Mouse (Mus musculus) limb, embryonic 15.5 days (tissue): ENCODE results near the gene Tmprss4. TPM values are rescaled to one million over a fixed set of nuclear protein-coding genes. Genes with fewer than 3 reads are reported as not detected.

ENCODE experiments used
- ATAC-seq: fragments of 200-750 bp; cut with Nextera tagmentation; 2 replicates; pipeline ENCODE4 v1.8.0; 2017; ENCODE audit warnings: low read depth, moderate TSS enrichment; ENCODE audit not compliant: insufficient number of reproducible peaks, low FRiP score, low TSS enrichment
- H3K27ac ChIP-seq: fragments of 300-500 bp; sonication (generic); 2 replicates; pipeline ENCODE4 v1.5.1; 2015; ENCODE audit warnings: moderate library complexity, mild to moderate bottlenecking, inconsistent platforms
- H3K27me3 ChIP-seq: fragments of 300-500 bp; sonication (generic); 2 replicates; pipeline ENCODE4 v1.6.1; 2015; ENCODE audit warnings: inconsistent platforms
- H3K36me3 ChIP-seq: fragments of 300-500 bp; sonication (generic); 2 replicates; pipeline ENCODE4 v1.6.1; 2015; ENCODE audit warnings: inconsistent platforms
- H3K4me1 ChIP-seq: fragments of 300-500 bp; sonication (generic); 2 replicates; pipeline ENCODE4 v1.6.1; 2015; ENCODE audit warnings: inconsistent platforms
- H3K4me2 ChIP-seq: fragments of 300-500 bp; sonication (generic); 2 replicates; pipeline ENCODE4 v1.6.1; 2015; ENCODE audit warnings: mild to moderate bottlenecking, inconsistent platforms
- H3K4me3 ChIP-seq: fragments of 300-500 bp; sonication (generic); 2 replicates; pipeline ENCODE4 v1.5.1; 2015; ENCODE audit warnings: mild to moderate bottlenecking, inconsistent platforms
- H3K9ac ChIP-seq: fragments of 300-500 bp; sonication (generic); 2 replicates; pipeline ENCODE4 v1.6.1; 2015; ENCODE audit warnings: inconsistent platforms
- H3K9me3 ChIP-seq: fragments of 300-500 bp; sonication (generic); 2 replicates; pipeline ENCODE4 v1.6.1; 2016; ENCODE audit warnings: inconsistent platforms
- WGBS: fragments of 180-500 bp; shearing (Covaris S2); methylation state at CpG from one replicate; pipeline ENCODE4 v1.1.7; 2015; 5-methylcytosine and 5-hydroxymethylcytosine counted together
- polyA plus RNA-seq: library from polyadenylated mRNA; unstranded; fragments of >200 nt; fragmentation: Nextera tagmentation; extraction: Ambion mirVana; gene quantifications from 2 replicates; pipeline ENCODE4 v1.2.1, GENCODE M21; 2015

Gene Tmprss4
- polyA plus RNA-seq, 1 experiment from 2014 or later = 23.2 TPM

GRCm38 (mm10) chr9:45150933-45151332 is 53.0 kb downstream of the Tmprss4 start:
- no peak for ATAC-seq
- WGBS = 43% methylated on average over 1 of the region's 1 CpGs
- no peak overlapping the region for H3K27ac ChIP-seq
- no peak overlapping the region for H3K9ac ChIP-seq
- H3K36me3 ChIP-seq = no peaks in the 10 kb centered on the region
- H3K4me2 ChIP-seq = no peak overlapping the region
- H3K4me3 ChIP-seq = no peak overlapping the region
- H3K27me3 ChIP-seq = peaks cover 21% of the 10 kb centered on the region
- H3K9me3 ChIP-seq = no peaks in the 10 kb centered on the region
- peaks cover 2% of the 10 kb centered on the region for H3K4me1 ChIP-seq

- peaks cover 10% of the 10 kb centered on the region for H3K4me1 ChIP-seq
- H3K4me3 ChIP-seq = peak overlapping the region; percentile 40
- H3K27ac ChIP-seq = no peak overlapping the region
- no peak for ATAC-seq
- H3K4me2 ChIP-seq = peak overlapping the region; percentile 84
- no peaks in the 10 kb centered on the region for H3K36me3 ChIP-seq
- 0% methylated on average over 5 of the region's 5 CpGs for WGBS
- H3K9me3 ChIP-seq = no peaks in the 10 kb centered on the region
- peaks cover 52% of the 10 kb centered on the region for H3K27me3 ChIP-seq
- H3K9ac ChIP-seq = peak overlapping the region; percentile 21; the same call in 1 of the 2 replicates
Measured at GRCm38 (mm10) chr9:45146267-45146597, 57.7 kb downstream of the Tmprss4 start.

- no peaks in the 10 kb centered on the region for H3K36me3 ChIP-seq
- peak overlapping the region; percentile 40 for H3K4me3 ChIP-seq
- ATAC-seq = no peak
- H3K9me3 ChIP-seq = no peaks in the 10 kb centered on the region
- WGBS = 3% methylated on average over 27 of the region's 27 CpGs
- peak overlapping the region; percentile 84 for H3K4me2 ChIP-seq
- peaks cover 57% of the 10 kb centered on the region for H3K27me3 ChIP-seq
- H3K9ac ChIP-seq = peak overlapping the region; percentile 21; the same call in 1 of the 2 replicates
- no peak overlapping the region for H3K27ac ChIP-seq
- H3K4me1 ChIP-seq = peaks cover 10% of the 10 kb centered on the region
Measured at GRCm38 (mm10) chr9:45145533-45146266, 58.2 kb downstream of the Tmprss4 start.

GRCm38 (mm10) chr9:45142686-45143085 is 61.2 kb downstream of the Tmprss4 start:
- no peak for ATAC-seq
- WGBS = 55% methylated on average over 3 of the region's 3 CpGs
- Histone ChIP-seq H3K9me3 (no peaks in the 10 kb centered on the region), H3K9ac (no peak overlapping the region), H3K36me3 (no peaks in the 10 kb centered on the region), H3K4me1 (peaks cover 28% of the 10 kb centered on the region), H3K4me3 (no peak overlapping the region), H3K27me3 (peaks cover 78% of the 10 kb centered on the region), H3K27ac (no peak overlapping the region), H3K4me2 (no peak overlapping the region)

GRCm38 (mm10) chr9:45140945-45141344 is 62.9 kb downstream of the Tmprss4 start:
- Histone ChIP-seq H3K27me3 (peaks cover 83% of the 10 kb centered on the region), H3K9ac (no peak overlapping the region), H3K27ac (no peak overlapping the region), H3K9me3 (no peaks in the 10 kb centered on the region), H3K4me1 (peaks cover 30% of the 10 kb centered on the region), H3K36me3 (no peaks in the 10 kb centered on the region), H3K4me3 (no peak overlapping the region), H3K4me2 (no peak overlapping the region)
- no peak for ATAC-seq
- 40% methylated on average over 7 of the region's 7 CpGs for WGBS

- WGBS = 4% methylated on average over 7 of the region's 7 CpGs
- peak overlapping the region; percentile 98 for H3K4me2 ChIP-seq
- no peaks in the 10 kb centered on the region for H3K36me3 ChIP-seq
- peaks cover 25% of the 10 kb centered on the region for H3K4me1 ChIP-seq
- peak overlapping the region; percentile 55 for H3K4me3 ChIP-seq
- H3K27me3 ChIP-seq = peaks cover 80% of the 10 kb centered on the region
- H3K9ac ChIP-seq = 0 out of 2 replicates have a peak overlapping the region, but pooled peaks have one; percentile 20
- no peak for ATAC-seq
- no peak overlapping the region for H3K27ac ChIP-seq
- H3K9me3 ChIP-seq = no peaks in the 10 kb centered on the region
Measured at GRCm38 (mm10) chr9:45139082-45139481, 64.8 kb downstream of the Tmprss4 start.

- H3K27ac ChIP-seq = no peak within 1 kb of the TSS
- H3K4me3 ChIP-seq = peak within 1 kb of the TSS; percentile 55
- H3K36me3 ChIP-seq = no peaks in the 10 kb centered on the region
- H3K4me1 ChIP-seq = peaks cover 25% of the 10 kb centered on the region
- H3K4me2 ChIP-seq = peak within 1 kb of the TSS; percentile 98
- H3K9me3 ChIP-seq = no peaks in the 10 kb centered on the region
- under 1% methylated on average over 63 of the region's 76 CpGs for WGBS
- peaks cover 77% of the 10 kb centered on the region for H3K27me3 ChIP-seq
- H3K9ac ChIP-seq = 0 out of 2 replicates have a peak within 1 kb of the TSS, but pooled peaks have one; percentile 20
- ATAC-seq = 0 out of 2 replicates have a peak, but pooled peaks have one; percentile 15
Measured at GRCm38 (mm10) chr9:45138191-45139032, 65.5 kb downstream of the Tmprss4 start, which contains the start of gene Scn4b. Gene Scn4b (plus strand): TSS chr9:45138395.

- Histone ChIP-seq H3K27me3 (peaks cover 68% of the 10 kb centered on the region), H3K4me3 (no peak overlapping the region), H3K4me1 (peaks cover 24% of the 10 kb centered on the region), H3K27ac (no peak overlapping the region), H3K9me3 (no peaks in the 10 kb centered on the region), H3K36me3 (no peaks in the 10 kb centered on the region), H3K9ac (no peak overlapping the region), H3K4me2 (no peak overlapping the region)
- ATAC-seq = no peak
- WGBS = 27% methylated on average over 7 of the region's 7 CpGs
Measured at GRCm38 (mm10) chr9:45136442-45137169, 67.3 kb downstream of the Tmprss4 start.

GRCm38 (mm10) chr9:45133484-45134310 is 70.2 kb downstream of the Tmprss4 start:
- Histone ChIP-seq H3K36me3 (no peaks in the 10 kb centered on the region), H3K4me2 (no peak overlapping the region), H3K9ac (no peak overlapping the region), H3K4me3 (no peak overlapping the region), H3K27me3 (peaks cover 40% of the 10 kb centered on the region), H3K4me1 (peaks cover 14% of the 10 kb centered on the region), H3K27ac (no peak overlapping the region), H3K9me3 (no peaks in the 10 kb centered on the region)
- WGBS = 28% methylated on average over 5 of the region's 5 CpGs
- ATAC-seq = no peak

- no peaks in the 10 kb centered on the region for H3K9me3 ChIP-seq
- no peak for ATAC-seq
- no peak overlapping the region for H3K9ac ChIP-seq
- 78% methylated on average over 3 of the region's 3 CpGs for WGBS
- H3K27ac ChIP-seq = no peak overlapping the region
- H3K4me2 ChIP-seq = no peak overlapping the region
- H3K36me3 ChIP-seq = peaks cover 13% of the 10 kb centered on the region
- H3K4me3 ChIP-seq = no peak overlapping the region
- no peaks in the 10 kb centered on the region for H3K4me1 ChIP-seq
- peaks cover 6% of the 10 kb centered on the region for H3K27me3 ChIP-seq
Measured at GRCm38 (mm10) chr9:45130119-45130518, 73.8 kb downstream of the Tmprss4 start.

GRCm38 (mm10) chr9:45126941-45127340 is 77.0 kb downstream of the Tmprss4 start:
- Histone ChIP-seq H3K27ac (no peak overlapping the region), H3K4me1 (peaks cover 7% of the 10 kb centered on the region), H3K4me2 (no peak overlapping the region), H3K4me3 (no peak overlapping the region), H3K9me3 (no peaks in the 10 kb centered on the region), H3K36me3 (peaks cover 13% of the 10 kb centered on the region), H3K9ac (no peak overlapping the region), H3K27me3 (no peaks in the 10 kb centered on the region)
- no peak for ATAC-seq
- WGBS = 68% methylated on average over 7 of the region's 7 CpGs
